In the genomic region with DNA sequence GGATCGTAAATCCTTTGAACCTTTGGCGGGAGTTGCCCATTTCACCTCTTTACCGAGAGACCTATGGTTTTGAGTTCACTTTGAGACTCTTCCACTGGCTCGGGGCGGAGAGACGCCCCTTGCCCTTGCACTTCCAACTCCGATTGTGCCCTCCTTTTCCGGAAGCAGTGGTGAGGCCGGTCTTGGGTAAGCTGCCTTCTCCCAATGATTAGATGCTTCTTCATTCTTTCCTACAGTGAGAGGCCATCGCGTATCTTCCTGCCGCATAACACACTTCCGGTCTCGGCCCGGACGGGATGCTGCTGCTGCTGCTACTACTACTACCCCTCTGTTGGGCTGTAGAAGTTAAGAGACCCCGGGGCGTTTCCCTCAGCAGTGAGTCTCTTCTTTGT, we compare ENCODE assay signal across 8 mouse cellular contexts. TPM values are rescaled to one million over a fixed set of nuclear protein-coding genes. Genes with fewer than 3 reads are reported as not detected.
DNase-seq lines count a peak whose midpoint lies in the region; ATAC-seq and TF ChIP-seq lines count a peak whose summit lies in the region.

No protein-coding gene starts in this region.

- no peaks in the 10 kb centered on the region for H3K9me3 ChIP-seq in embryonic facial prominence, embryonic 13.5 days
- H3K9me3 ChIP-seq in lung, embryonic 16.5 days (ENCODE audit: control insufficient read depth, low read length) = no peaks in the 10 kb centered on the region
- H3K9me3 ChIP-seq in stomach, embryonic 14.5 days (ENCODE audit: control insufficient read depth, low read depth, low read length) = no peaks in the 10 kb centered on the region

- DNase-seq in layer of hippocampus, adult 2 months (ENCODE audit: low spot score in 2 of 2) = no peak
- no peak for DNase-seq in layer of hippocampus, postnatal 25 days (ENCODE audit: extremely low spot score in 1 of 2, low spot score in 1 of 2)
- DNase-seq in MN1 (ENCODE audit: low spot score) = peak; percentile 33
- no peak for DNase-seq in cerebellum, postnatal 14 days

- no peak for ATAC-seq in embryonic facial prominence, embryonic 13.5 days (ENCODE audit: insufficient number of reproducible peaks, insufficient read depth, low FRiP score, low TSS enrichment, low read depth)
- ATAC-seq in inflammation-experienced regulatory T-cells, adult 6 months = peak; percentile 8
- peak; percentile 6; the same call in 1 of the 2 replicates for ATAC-seq in lung, embryonic 16.5 days (ENCODE audit: low read depth)
- ATAC-seq in stomach, embryonic 14.5 days (ENCODE audit: insufficient number of reproducible peaks, insufficient read depth, low FRiP score, low read depth) = no peak

- peaks cover 43% of the 10 kb centered on the region for H3K36me3 ChIP-seq in embryonic facial prominence, embryonic 13.5 days
- peaks cover 27% of the 10 kb centered on the region for H3K36me3 ChIP-seq in lung, embryonic 16.5 days (ENCODE audit: control insufficient read depth, insufficient read depth, low read length)
- peaks cover 35% of the 10 kb centered on the region for H3K36me3 ChIP-seq in stomach, embryonic 14.5 days (ENCODE audit: control insufficient read depth, insufficient read depth, low read length)

- TF ChIP-seq CTCF in layer of hippocampus, adult 2 months (conservative IDR thresholded peaks at IDR 0.05) = no peak

- H3K4me3 ChIP-seq in layer of hippocampus, adult 2 months = peak overlapping the region; percentile 83
- H3K4me3 ChIP-seq in embryonic facial prominence, embryonic 13.5 days = peak overlapping the region; percentile 76
- H3K4me3 ChIP-seq in lung, embryonic 16.5 days (ENCODE audit: low read length) = peak overlapping the region; percentile 71
- peak overlapping the region; percentile 67 for H3K4me3 ChIP-seq in stomach, embryonic 14.5 days (ENCODE audit: low read depth, low read length)

- H3K9ac ChIP-seq in embryonic facial prominence, embryonic 13.5 days = peak overlapping the region; percentile 75
- peak overlapping the region; percentile 75 for H3K9ac ChIP-seq in lung, embryonic 16.5 days (ENCODE audit: low read length)
- peak overlapping the region; percentile 36 for H3K9ac ChIP-seq in stomach, embryonic 14.5 days (replicated peaks; ENCODE audit: low read depth, low read length)

- 0% methylated on average over 18 of the region's 18 CpGs for WGBS in embryonic facial prominence, embryonic 13.5 days
- WGBS in lung, embryonic 16.5 days = under 1% methylated on average over 18 of the region's 18 CpGs
- under 1% methylated on average over 18 of the region's 18 CpGs for WGBS in stomach, embryonic 14.5 days

- H3K27ac ChIP-seq in layer of hippocampus, adult 2 months = peak overlapping the region; percentile 85
- H3K27ac ChIP-seq in embryonic facial prominence, embryonic 13.5 days = peak overlapping the region; percentile 60
- peak overlapping the region; percentile 29; the same call in 1 of the 2 replicates for H3K27ac ChIP-seq in lung, embryonic 16.5 days (ENCODE audit: low read length)
- H3K27ac ChIP-seq in stomach, embryonic 14.5 days (ENCODE audit: low read length) = peak overlapping the region; percentile 48; the same call in 1 of the 2 replicates

- peak overlapping the region; percentile 81 for H3K4me2 ChIP-seq in embryonic facial prominence, embryonic 13.5 days
- peak overlapping the region; percentile 71 for H3K4me2 ChIP-seq in lung, embryonic 16.5 days (ENCODE audit: low read depth, low read length)
- H3K4me2 ChIP-seq in stomach, embryonic 14.5 days (replicated peaks; ENCODE audit: low read depth, low read length) = peak overlapping the region; percentile 66

- H3K4me1 ChIP-seq in embryonic facial prominence, embryonic 13.5 days = peaks cover 23% of the 10 kb centered on the region
- H3K4me1 ChIP-seq in lung, embryonic 16.5 days (replicated peaks; ENCODE audit: control insufficient read depth, insufficient read depth, low read length) = peaks cover 12% of the 10 kb centered on the region
- peaks cover 16% of the 10 kb centered on the region for H3K4me1 ChIP-seq in stomach, embryonic 14.5 days (ENCODE audit: control insufficient read depth, insufficient read depth, low read length)

- H3K27me3 ChIP-seq in embryonic facial prominence, embryonic 13.5 days = no peaks in the 10 kb centered on the region
- no peaks in the 10 kb centered on the region; the same call in 1 of the 2 replicates for H3K27me3 ChIP-seq in lung, embryonic 16.5 days (ENCODE audit: control insufficient read depth, insufficient read depth, low read depth, low read length)
- no peaks in the 10 kb centered on the region for H3K27me3 ChIP-seq in stomach, embryonic 14.5 days (ENCODE audit: control insufficient read depth, insufficient read depth, low read length)

RNA-seq across cellular contexts. Expression of a gene that starts 0.6 kb away (rescaled TPM):
- 100 to 1,000 TPM; 106 to 111 TPM for total RNA-seq in layer of hippocampus, adult 2 months (2021)
- 100 to 1,000 TPM; 107 to 108 TPM for total RNA-seq in layer of hippocampus, postnatal 25 days (2021)
- 120 and 125 TPM in 2 replicates for polyA plus RNA-seq in embryonic facial prominence, embryonic 13.5 days (2015; fragmentation: Nextera tagmentation; extraction: Ambion mirVana)
- 10 to 100 TPM; 30.8 to 47.7 (median 36.1) TPM for polyA plus RNA-seq in inflammation-experienced regulatory T-cells, adult 6 months (2017; shearing (Covaris generic))
- polyA plus RNA-seq in lung, embryonic 16.5 days (2015; fragmentation: Nextera tagmentation; extraction: Ambion mirVana) = 121 TPM in 2 replicates
- polyA plus RNA-seq in stomach, embryonic 14.5 days (2014; fragmentation: Nextera tagmentation; extraction: Ambion mirVana) = 82.8 and 91.0 TPM in 2 replicates

RNA-seq across cellular contexts. Expression of a gene that starts 0.7 kb away (rescaled TPM):
- total RNA-seq in layer of hippocampus, adult 2 months (2021) = 1 to 10 TPM; 8.5 to 9.2 TPM
- total RNA-seq in layer of hippocampus, postnatal 25 days (2021) = 1 to 10 TPM; 7.0 to 7.6 TPM
- polyA plus RNA-seq in embryonic facial prominence, embryonic 13.5 days (2015; fragmentation: Nextera tagmentation; extraction: Ambion mirVana) = 1.2 and 1.8 TPM in 2 replicates
- polyA plus RNA-seq in inflammation-experienced regulatory T-cells, adult 6 months (2017; shearing (Covaris generic)) = not detected
- 6.6 and 8.1 TPM in 2 replicates for polyA plus RNA-seq in lung, embryonic 16.5 days (2015; fragmentation: Nextera tagmentation; extraction: Ambion mirVana)
- polyA plus RNA-seq in stomach, embryonic 14.5 days (2014; fragmentation: Nextera tagmentation; extraction: Ambion mirVana) = 0.63 and 0.72 TPM in 2 replicates

RNA-seq across cellular contexts. Expression of a gene that starts 13.9 kb away (rescaled TPM):
- total RNA-seq in layer of hippocampus, adult 2 months (2021) = 1 to 10 TPM; 2.9 to 3.8 TPM
- total RNA-seq in layer of hippocampus, postnatal 25 days (2021) = 1 to 10 TPM; 1.5 to 1.9 TPM
- polyA plus RNA-seq in embryonic facial prominence, embryonic 13.5 days (2015; fragmentation: Nextera tagmentation; extraction: Ambion mirVana) = 0.59 and 0.94 TPM in 2 replicates
- polyA plus RNA-seq in inflammation-experienced regulatory T-cells, adult 6 months (2017; shearing (Covaris generic)) = not detected
- polyA plus RNA-seq in lung, embryonic 16.5 days (2015; fragmentation: Nextera tagmentation; extraction: Ambion mirVana) = 8.8 and 9.1 TPM in 2 replicates
- polyA plus RNA-seq in stomach, embryonic 14.5 days (2014; fragmentation: Nextera tagmentation; extraction: Ambion mirVana) = 4.9 and 5.5 TPM in 2 replicates

RNA-seq across cellular contexts. Expression of a gene that starts 39.9 kb away (rescaled TPM):
- 1 to 10 TPM; 7.8 to 9.1 TPM for total RNA-seq in layer of hippocampus, adult 2 months (2021)
- total RNA-seq in layer of hippocampus, postnatal 25 days (2021) = 1 to 10 TPM; 7.3 to 9.5 TPM
- polyA plus RNA-seq in embryonic facial prominence, embryonic 13.5 days (2015; fragmentation: Nextera tagmentation; extraction: Ambion mirVana) = 8.5 and 9.3 TPM in 2 replicates
- polyA plus RNA-seq in inflammation-experienced regulatory T-cells, adult 6 months (2017; shearing (Covaris generic)) = under 1 TPM in 2 of 3 experiments, not detected in 1; 0.31 to 0.38 TPM
- 7.5 and 10.3 TPM in 2 replicates for polyA plus RNA-seq in lung, embryonic 16.5 days (2015; fragmentation: Nextera tagmentation; extraction: Ambion mirVana)
- 6.4 and 6.7 TPM in 2 replicates for polyA plus RNA-seq in stomach, embryonic 14.5 days (2014; fragmentation: Nextera tagmentation; extraction: Ambion mirVana)

RNA-seq across cellular contexts. Expression of a gene that starts 47.6 kb away (rescaled TPM):
- total RNA-seq in layer of hippocampus, adult 2 months (2021) = 10 to 100 TPM; 14.8 to 15.9 TPM
- 10 to 100 TPM; 14.7 to 16.0 TPM for total RNA-seq in layer of hippocampus, postnatal 25 days (2021)
- 5.2 and 7.3 TPM in 2 replicates for polyA plus RNA-seq in embryonic facial prominence, embryonic 13.5 days (2015; fragmentation: Nextera tagmentation; extraction: Ambion mirVana)
- 1 to 10 TPM; 3.6 to 6.2 (median 4.9) TPM for polyA plus RNA-seq in inflammation-experienced regulatory T-cells, adult 6 months (2017; shearing (Covaris generic))
- polyA plus RNA-seq in lung, embryonic 16.5 days (2015; fragmentation: Nextera tagmentation; extraction: Ambion mirVana) = 5.4 and 6.2 TPM in 2 replicates
- polyA plus RNA-seq in stomach, embryonic 14.5 days (2014; fragmentation: Nextera tagmentation; extraction: Ambion mirVana) = 8.9 and 10.4 TPM in 2 replicates

Comparison
In these comparisons a context has a peak if more than half of its experiments do, and no peak if none do; other contexts are left out.
1. H3K27ac ChIP-seq: peak in every context shown above with its lines; median percentile 85 in layer of hippocampus, adult 2 months; 60 in embryonic facial prominence, embryonic 13.5 days; 48 in stomach, embryonic 14.5 days; 29 in lung, embryonic 16.5 days.
2. ATAC-seq: peak in inflammation-experienced regulatory T-cells, adult 6 months (single experiment) and lung, embryonic 16.5 days (single experiment); none in embryonic facial prominence, embryonic 13.5 days (single experiment) and stomach, embryonic 14.5 days (single experiment).
3. Peak in every context shown above with its lines, with median percentiles within 50 percentile points of each other: H3K4me3 ChIP-seq, H3K4me2 ChIP-seq and H3K9ac ChIP-seq.